Comparison of ENCODE assay signal across 37 mouse cellular contexts in the genomic region with DNA sequence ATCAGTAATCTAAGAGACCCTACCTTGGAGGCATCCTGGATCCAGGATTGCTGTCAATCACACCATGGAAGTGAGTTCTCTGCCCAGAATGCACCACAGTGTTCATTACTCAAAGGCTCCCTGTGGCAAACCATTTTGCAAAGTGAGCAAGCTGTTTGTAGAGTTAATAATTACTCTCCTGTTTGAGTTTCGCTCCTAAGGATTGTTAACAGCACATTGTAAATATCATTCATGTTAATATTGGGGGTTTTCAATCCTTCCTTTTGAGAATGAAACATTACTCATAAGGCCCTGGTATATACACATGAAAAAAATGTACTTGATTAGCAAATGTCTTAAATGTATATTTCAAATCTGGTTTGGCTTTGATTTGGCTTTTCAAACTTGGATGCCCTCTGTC. TPM values are rescaled to one million over a fixed set of nuclear protein-coding genes. Genes with fewer than 3 reads are reported as not detected.
"Had no signal": no experiment of that assay in that cellular context is flagged by ENCODE, and none has a peak within 500 bp of the region (broad histone marks: within the 10 kb centered on the region; RNA-seq: fewer than 3 reads in every experiment).

No protein-coding gene starts in this region.

- DNase-seq: heart, adult 2 months; heart, postnatal 10 days; heart, postnatal 14 days; heart, postnatal 36 days; heart, postnatal 4 days; kidney, adult 11 months; kidney, adult 18-20 months; kidney, adult 2 months; kidney, adult 8-10 months; kidney, adult 9 months; kidney, postnatal 10 days; kidney, postnatal 14 days; kidney, postnatal 25 days; kidney, postnatal 36 days; kidney, postnatal 4 days; layer of hippocampus, adult 9-11 months; layer of hippocampus, postnatal 36 days had no signal

- H3K4me1 ChIP-seq: heart, embryonic 10.5 days; heart, embryonic 12.5 days; heart, embryonic 13.5 days; heart, embryonic 15.5 days; hindbrain, embryonic 10.5 days; hindbrain, embryonic 12.5 days; hindbrain, embryonic 13.5 days; hindbrain, embryonic 15.5 days; intestine, embryonic 15.5 days; kidney, embryonic 15.5 days had no signal

- H3K36me3 ChIP-seq: heart, embryonic 10.5 days; heart, embryonic 12.5 days; heart, embryonic 13.5 days; heart, embryonic 15.5 days; hindbrain, embryonic 10.5 days; hindbrain, embryonic 12.5 days; hindbrain, embryonic 13.5 days; hindbrain, embryonic 15.5 days; intestine, embryonic 15.5 days; kidney, embryonic 15.5 days had no signal

- ATAC-seq: hindbrain, embryonic 16.5 days; hindbrain, postnatal 0 days; inflammation-experienced regulatory T-cells, adult 6 months; intestine, embryonic 15.5 days; intestine, embryonic 16.5 days; intestine, postnatal 0 days had no signal

- H3K27ac ChIP-seq: heart, adult 2 months; heart, embryonic 10.5 days; heart, embryonic 13.5 days; heart, embryonic 15.5 days; hindbrain, embryonic 10.5 days; hindbrain, embryonic 12.5 days; hindbrain, embryonic 13.5 days; hindbrain, embryonic 14.5 days; hindbrain, embryonic 15.5 days; hindbrain, postnatal 0 days; intestine, embryonic 15.5 days; kidney, embryonic 15.5 days; kidney, postnatal 0 days; layer of hippocampus, adult 2 months had no signal

- H3K9ac ChIP-seq: heart, embryonic 12.5 days; heart, embryonic 13.5 days; heart, embryonic 15.5 days; hindbrain, embryonic 12.5 days; hindbrain, embryonic 13.5 days; hindbrain, embryonic 14.5 days; hindbrain, embryonic 15.5 days; intestine, embryonic 15.5 days; kidney, embryonic 15.5 days had no signal

- H3K4me2 ChIP-seq: heart, embryonic 11.5 days; heart, embryonic 12.5 days; heart, embryonic 13.5 days; heart, embryonic 15.5 days; hindbrain, embryonic 12.5 days; hindbrain, embryonic 13.5 days; hindbrain, embryonic 14.5 days; hindbrain, embryonic 15.5 days; intestine, embryonic 15.5 days; kidney, embryonic 15.5 days had no signal

- H3K9me3 ChIP-seq: heart, embryonic 10.5 days; heart, embryonic 13.5 days; heart, embryonic 15.5 days; hindbrain, embryonic 10.5 days; hindbrain, embryonic 12.5 days; hindbrain, embryonic 13.5 days; hindbrain, embryonic 15.5 days; intestine, embryonic 15.5 days; kidney, embryonic 15.5 days had no signal

- H3K27me3 ChIP-seq: heart, embryonic 12.5 days; heart, embryonic 13.5 days; heart, embryonic 15.5 days; hindbrain, embryonic 12.5 days; hindbrain, embryonic 13.5 days; hindbrain, embryonic 15.5 days; intestine, embryonic 15.5 days; kidney, embryonic 15.5 days had no signal

- H3K4me3 ChIP-seq: heart, adult 2 months; heart, embryonic 10.5 days; heart, embryonic 12.5 days; heart, embryonic 13.5 days; heart, embryonic 15.5 days; hindbrain, embryonic 10.5 days; hindbrain, embryonic 12.5 days; hindbrain, embryonic 13.5 days; hindbrain, embryonic 15.5 days; intestine, embryonic 15.5 days; kidney, embryonic 15.5 days; layer of hippocampus, adult 2 months had no signal

RNA-seq across cellular contexts. Expression of gene Clstn2, which starts 58.1 kb away (rescaled TPM):
- total RNA-seq: hematopoietic stem cell, adult 5-6 weeks had no signal
- polyA plus RNA-seq: inflammation-experienced regulatory T-cells, adult 6 months had no signal
